Mouse (Mus musculus) ES-Bruce4 (cell line): ENCODE measurements around the gene Cebpzos. TPM values are rescaled to one million over a fixed set of nuclear protein-coding genes. Genes with fewer than 3 reads are reported as not detected.

Experiments
- H3K27ac ChIP-seq: 2 replicates; pipeline ENCODE4 v1.5.1; 2012; ENCODE audit warnings: low read length, inconsistent platforms; ENCODE audit not compliant: insufficient read depth
- H3K27me3 ChIP-seq: 2 replicates; pipeline ENCODE4 v1.6.1; 2012; ENCODE audit warnings: mild to moderate bottlenecking, low read length, inconsistent platforms; ENCODE audit not compliant: control insufficient read depth, poor library complexity, insufficient read depth, severe bottlenecking
- H3K36me3 ChIP-seq: 2 replicates; pipeline ENCODE4 v1.6.1; 2012; ENCODE audit warnings: inconsistent platforms, mild to moderate bottlenecking, low read length, moderate library complexity; ENCODE audit not compliant: control insufficient read depth, poor library complexity, insufficient read depth, severe bottlenecking
- H3K4me1 ChIP-seq: one replicate; pipeline ENCODE4 v1.8.1; 2011; ENCODE audit warnings: low read length; ENCODE audit not compliant: control insufficient read depth, insufficient read depth
- H3K4me3 ChIP-seq: 2 replicates; pipeline ENCODE4 v1.5.1; 2011; ENCODE audit warnings: low read depth, mild to moderate bottlenecking, low read length
- H3K9ac ChIP-seq: 2 replicates; pipeline ENCODE4 v1.6.1; 2012; ENCODE audit warnings: low read depth, mild to moderate bottlenecking, inconsistent platforms; ENCODE audit not compliant: poor library complexity, severe bottlenecking
- H3K9me3 ChIP-seq: replicated peaks from 2 replicates; pipeline ENCODE4 v1.6.1; 2012; ENCODE audit warnings: mild to moderate bottlenecking, low read length, inconsistent platforms; ENCODE audit not compliant: control insufficient read depth, poor library complexity, insufficient read depth, severe bottlenecking
- CTCF ChIP-seq: IDR thresholded peaks from one replicate; pipeline ENCODE4 v1.8.1; 2011; ENCODE audit warnings: low read depth, low read length
- EP300 ChIP-seq: IDR thresholded peaks from 2 replicates; pipeline ENCODE4 v1.6.1; 2011; ENCODE audit warnings: low read depth, low read length; ENCODE audit not compliant: insufficient read depth
- POLR2A ChIP-seq: IDR thresholded peaks from one replicate; pipeline ENCODE4 v1.8.1; 2011; ENCODE audit warnings: low read length; ENCODE audit not compliant: insufficient read depth
- polyA plus RNA-seq: library from polyadenylated mRNA; stranded (reverse); fragments of >200 nt; gene quantifications from 2 replicates; pipeline ENCODE4 v1.2.4, GENCODE M21; 2011; ENCODE audit warnings: low read depth; ENCODE audit not compliant: missing spikeins, insufficient read depth, insufficient read length

Gene Cebpzos
- polyA plus RNA-seq, 1 experiment = 101 TPM

DNA sequence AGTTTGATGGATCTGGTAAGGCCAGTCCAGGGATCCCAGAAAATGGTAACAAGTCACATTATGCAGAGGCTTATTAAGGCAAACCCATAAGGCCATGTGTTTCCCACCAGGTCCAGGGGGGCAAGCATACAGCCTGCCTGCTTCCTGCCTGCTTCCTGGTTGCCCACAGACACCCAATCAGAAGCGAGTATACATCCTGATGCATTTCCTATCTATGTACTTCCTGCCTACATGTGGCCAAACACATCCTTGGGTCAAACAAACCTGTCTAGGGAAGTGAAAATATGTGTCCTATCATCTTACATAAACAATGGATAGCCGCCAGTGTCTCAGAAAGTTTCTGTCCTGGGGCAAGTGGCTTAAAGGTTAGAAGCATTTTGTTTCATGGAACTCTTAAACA, 13.1 kb upstream of the Cebpzos start:
- Histone ChIP-seq H3K36me3 (no peaks in the 10 kb centered on the region), H3K9ac (no peak overlapping the region), H3K27ac (no peak overlapping the region), H3K4me3 (no peak overlapping the region), H3K27me3 (no peaks in the 10 kb centered on the region), H3K9me3 (no peaks in the 10 kb centered on the region), H3K4me1 (peaks cover 1% of the 10 kb centered on the region)
- TF ChIP-seq CTCF (no peak), EP300 (no peak), POLR2A (no peak)

DNA sequence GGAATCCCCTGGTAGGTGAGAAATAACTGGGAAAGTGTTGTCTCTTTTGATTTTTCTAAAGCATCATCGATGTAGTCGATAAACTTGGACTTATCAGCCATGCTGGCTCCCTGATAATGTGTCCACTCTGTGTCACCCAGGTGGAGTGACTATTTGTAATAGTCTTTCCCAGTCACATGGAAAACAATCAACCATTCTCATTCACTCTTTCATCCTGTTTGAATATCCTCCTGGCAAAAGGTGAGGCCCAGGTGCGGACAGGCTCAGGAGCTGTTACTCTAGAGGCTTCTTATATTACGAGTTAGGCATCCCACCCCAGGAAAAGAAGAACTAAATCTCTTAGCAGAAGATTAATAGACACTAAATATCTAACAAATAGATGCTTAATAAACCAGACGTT, 9.4 kb upstream of the Cebpzos start, which contains the start of gene Sult6b1:
TSS of gene Sult6b1 (minus strand) at position 101 of the 400 bp plus-strand sequence.
- Histone ChIP-seq H3K4me3 (no peak within 1 kb of the TSS), H3K27me3 (no peaks in the 10 kb centered on the region), H3K27ac (no peak within 1 kb of the TSS), H3K9me3 (no peaks in the 10 kb centered on the region), H3K9ac (no peak within 1 kb of the TSS), H3K36me3 (no peaks in the 10 kb centered on the region), H3K4me1 (peaks cover 1% of the 10 kb centered on the region)
- no peak for TF ChIP-seq CTCF
- TF ChIP-seq EP300 = no peak
- no peak for TF ChIP-seq POLR2A

GRCm38 (mm10) chr17:78909374-78909773, 6.9 kb upstream of the Cebpzos start:
- Histone ChIP-seq H3K27me3 (no peaks in the 10 kb centered on the region), H3K27ac (no peak overlapping the region), H3K9me3 (no peaks in the 10 kb centered on the region), H3K4me3 (no peak overlapping the region), H3K4me1 (no peaks in the 10 kb centered on the region), H3K9ac (no peak overlapping the region), H3K36me3 (no peaks in the 10 kb centered on the region)
- TF ChIP-seq CTCF (no peak), POLR2A (no peak), EP300 (no peak)

DNA sequence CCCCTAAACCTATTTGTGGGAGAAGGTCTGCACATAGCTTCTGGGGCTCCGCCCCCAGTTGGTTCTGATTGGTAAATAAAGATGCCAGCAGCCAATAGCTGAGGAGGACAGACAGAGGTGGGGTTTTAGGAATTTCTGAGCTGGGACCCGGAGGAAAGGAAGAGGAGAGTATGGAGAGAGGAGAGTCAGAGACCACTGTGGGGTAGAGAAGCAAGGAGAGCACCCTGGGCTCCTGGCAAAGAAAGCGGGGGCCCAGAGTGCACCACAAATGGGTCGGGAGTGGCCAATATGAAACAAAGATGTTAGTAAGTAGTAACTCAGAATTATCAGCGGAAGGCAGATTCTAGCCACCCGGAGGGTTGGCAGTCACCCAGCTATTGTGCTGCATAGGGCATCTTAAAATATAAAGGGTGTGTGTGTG, 3.4 kb upstream of the Cebpzos start:
- Histone ChIP-seq H3K36me3 (no peaks in the 10 kb centered on the region), H3K4me1 (no peaks in the 10 kb centered on the region), H3K27ac (peak overlapping the region; percentile 98), H3K9ac (peak overlapping the region; percentile 93), H3K4me3 (peak overlapping the region; percentile 100), H3K27me3 (no peaks in the 10 kb centered on the region), H3K9me3 (no peaks in the 10 kb centered on the region)
- TF ChIP-seq EP300 = no peak
- TF ChIP-seq POLR2A = peak; percentile 78

DNA sequence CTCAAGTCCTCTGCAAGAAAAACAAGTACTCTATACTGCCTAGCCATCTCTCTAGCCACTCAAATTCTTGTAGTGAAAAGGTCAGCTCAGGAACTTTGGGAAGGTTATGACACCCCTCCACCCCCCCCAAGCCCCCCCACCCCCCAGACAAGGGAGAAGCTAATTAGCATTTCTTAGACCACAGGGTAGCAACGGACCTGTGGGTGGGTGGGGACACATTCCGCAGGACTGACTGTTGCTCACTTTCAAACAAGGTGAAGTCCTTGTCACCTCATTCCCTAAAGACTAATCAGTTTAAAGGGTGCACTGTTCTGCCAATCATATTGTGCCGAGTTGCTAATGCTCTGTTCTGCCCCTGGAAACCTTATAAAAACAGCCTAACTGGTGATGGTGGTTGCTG, 2.4 kb upstream of the Cebpzos start:
- Histone ChIP-seq H3K4me3 (peak overlapping the region; percentile 53), H3K36me3 (peaks cover 7% of the 10 kb centered on the region; the same call in 1 of the 2 replicates)

GRCm38 (mm10) chr17:78915772-78916171, 528 bp upstream of the Cebpzos start:
- peaks cover 22% of the 10 kb centered on the region for H3K36me3 ChIP-seq
- H3K27me3 ChIP-seq = no peaks in the 10 kb centered on the region
- H3K27ac ChIP-seq = peak overlapping the region; percentile 96
- TF ChIP-seq POLR2A (no peak), CTCF (no peak), EP300 (no peak)
- H3K9me3 ChIP-seq = no peaks in the 10 kb centered on the region
- H3K4me1 ChIP-seq = no peaks in the 10 kb centered on the region
- H3K9ac ChIP-seq = peak overlapping the region; percentile 90
- H3K4me3 ChIP-seq = peak overlapping the region; percentile 100

More for the DNA sequence above, 2.4 kb upstream of the Cebpzos start:
- Histone ChIP-seq H3K9me3 (no peaks in the 10 kb centered on the region), H3K27ac (peak overlapping the region; percentile 98), H3K27me3 (no peaks in the 10 kb centered on the region), H3K9ac (peak overlapping the region; percentile 93), H3K4me1 (no peaks in the 10 kb centered on the region)
- TF ChIP-seq POLR2A = no peak
- TF ChIP-seq CTCF = no peak
- TF ChIP-seq EP300 = peak; percentile 95
